Mouse (Mus musculus): ENCODE results near the gene Serpini1. TPM values are rescaled to one million over a fixed set of nuclear protein-coding genes. Genes with fewer than 3 reads are reported as not detected.

Serpini1 gene
- 7.0 and 9.1 TPM in 2 replicates for polyA plus RNA-seq (2014; fragmentation: Nextera tagmentation; extraction: Ambion mirVana)

DNA sequence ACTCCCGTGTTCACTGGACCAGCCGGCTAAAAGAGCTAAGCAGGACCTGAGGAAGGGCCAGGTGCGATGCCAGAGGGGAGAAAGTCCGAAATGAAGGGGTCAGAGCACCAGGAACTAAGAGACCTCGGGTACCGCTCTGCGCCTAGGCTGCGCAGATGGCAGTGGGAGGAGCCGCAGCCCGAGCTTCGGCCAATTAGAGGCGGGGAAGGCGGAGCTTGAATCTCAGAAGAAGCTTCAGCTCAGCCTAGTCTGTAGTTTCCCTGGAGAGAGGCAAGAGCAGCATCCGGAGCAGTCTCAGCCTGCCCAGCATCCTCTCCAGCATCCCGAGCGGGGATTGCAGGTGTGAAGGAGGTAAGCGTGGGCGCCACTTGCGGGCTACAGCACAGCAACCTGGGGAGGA is at the start of gene Serpini1:
Serpini1 (plus strand) TSS at position 256 of the 400 bp plus-strand sequence.
- no peaks in the 10 kb centered on the region for H3K36me3 ChIP-seq (ENCODE audit: control insufficient read depth, insufficient read depth, low read length)
- peak within 1 kb of the TSS; percentile 68 for H3K4me2 ChIP-seq (ENCODE audit: low read depth, low read length)
- peak within 1 kb of the TSS; percentile 79 for H3K4me3 ChIP-seq (ENCODE audit: low read depth, low read length)
- H3K27me3 ChIP-seq (replicated peaks; ENCODE audit: control insufficient read depth, insufficient read depth, low read length) = no peaks in the 10 kb centered on the region
- under 1% methylated on average over 19 of the region's 19 CpGs for WGBS
- ATAC-seq (ENCODE audit: low read depth) (peak; percentile 96), DNase-seq (ENCODE audit: low spot score) (peak; percentile 97)
- peaks cover 10% of the 10 kb centered on the region; the same call in 1 of the 2 replicates for H3K4me1 ChIP-seq (ENCODE audit: control insufficient read depth, insufficient read depth, low read length)
- peak within 1 kb of the TSS; percentile 79 for H3K27ac ChIP-seq (replicated peaks; ENCODE audit: low read depth, low read length)
- H3K9me3 ChIP-seq (ENCODE audit: control insufficient read depth, low read length) = no peaks in the 10 kb centered on the region
- peak within 1 kb of the TSS; percentile 89 for H3K9ac ChIP-seq (ENCODE audit: low read depth, low read length)

DNA sequence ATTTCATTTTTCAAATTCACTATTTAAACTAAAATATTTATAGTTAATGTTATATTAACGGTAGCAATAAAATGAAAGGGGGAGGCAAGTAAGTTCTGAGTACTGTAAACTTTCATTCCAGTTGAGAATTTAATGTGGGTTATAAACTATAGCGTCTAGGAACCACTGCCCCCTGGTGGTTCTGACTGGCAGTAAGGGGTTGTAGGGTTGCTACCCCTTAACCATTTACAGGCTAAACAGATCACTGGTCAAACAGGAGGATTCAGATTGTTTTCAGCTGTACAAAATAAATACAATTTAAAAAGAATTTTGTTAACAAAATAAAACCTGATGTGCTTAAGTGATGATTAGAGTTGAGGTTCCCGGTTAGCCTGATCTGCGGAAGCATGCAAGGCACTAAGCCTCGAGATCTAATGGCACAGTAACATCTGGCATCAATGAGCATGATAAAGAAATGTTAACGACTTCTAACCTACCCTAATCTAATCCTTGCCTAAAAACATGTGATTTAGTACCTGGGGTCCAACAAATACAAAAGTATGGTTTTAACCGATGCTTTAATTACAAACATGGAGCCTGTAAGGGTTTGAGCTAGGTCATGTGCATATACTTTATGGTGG is 39.6 kb upstream of the Serpini1 start:
- Histone ChIP-seq H3K4me3 (ENCODE audit: low read depth, low read length) (no peak overlapping the region), H3K4me2 (ENCODE audit: low read depth, low read length) (no peak overlapping the region), H3K4me1 (ENCODE audit: control insufficient read depth, insufficient read depth, low read length) (no peaks in the 10 kb centered on the region), H3K9ac (ENCODE audit: low read depth, low read length) (no peak overlapping the region), H3K36me3 (ENCODE audit: control insufficient read depth, insufficient read depth, low read length) (peaks cover 31% of the 10 kb centered on the region), H3K9me3 (ENCODE audit: control insufficient read depth, low read length) (no peaks in the 10 kb centered on the region), H3K27ac (replicated peaks; ENCODE audit: low read depth, low read length) (no peak overlapping the region), H3K27me3 (replicated peaks; ENCODE audit: control insufficient read depth, insufficient read depth, low read length) (no peaks in the 10 kb centered on the region)
- DNase-seq (ENCODE audit: low spot score) (peak; percentile 9), ATAC-seq (ENCODE audit: low read depth) (no peak)
- WGBS = 61% methylated on average over 7 of the region's 7 CpGs

DNA sequence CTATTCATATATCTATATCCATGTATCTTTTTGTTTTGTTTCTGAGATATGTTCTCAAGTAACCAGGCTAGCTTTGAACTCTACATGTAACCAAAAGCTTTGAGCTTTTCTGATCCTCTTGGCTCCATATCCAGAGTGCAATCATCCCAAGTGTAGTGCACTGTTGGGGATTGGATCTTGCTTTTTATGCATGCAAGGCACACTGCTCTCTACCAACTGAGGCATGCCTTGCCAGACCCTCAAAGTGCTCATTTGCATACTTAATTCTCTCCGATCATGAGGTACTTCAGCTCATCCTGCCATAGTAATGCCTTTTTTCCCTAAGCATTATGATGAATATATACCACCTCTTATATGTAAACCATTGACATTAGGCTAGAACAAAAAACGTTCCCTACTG is 36.0 kb upstream of the Serpini1 start:
- Histone ChIP-seq H3K9me3 (ENCODE audit: control insufficient read depth, low read length) (no peaks in the 10 kb centered on the region), H3K36me3 (ENCODE audit: control insufficient read depth, insufficient read depth, low read length) (peaks cover 30% of the 10 kb centered on the region), H3K27me3 (replicated peaks; ENCODE audit: control insufficient read depth, insufficient read depth, low read length) (no peaks in the 10 kb centered on the region), H3K27ac (replicated peaks; ENCODE audit: low read depth, low read length) (no peak overlapping the region), H3K4me3 (ENCODE audit: low read depth, low read length) (no peak overlapping the region), H3K4me1 (ENCODE audit: control insufficient read depth, insufficient read depth, low read length) (no peaks in the 10 kb centered on the region), H3K4me2 (ENCODE audit: low read depth, low read length) (no peak overlapping the region), H3K9ac (ENCODE audit: low read depth, low read length) (no peak overlapping the region)
- 85% methylated on average over 2 of the region's 2 CpGs for WGBS
- ATAC-seq (ENCODE audit: low read depth) = no peak
- no peak for DNase-seq (ENCODE audit: low spot score)

DNA sequence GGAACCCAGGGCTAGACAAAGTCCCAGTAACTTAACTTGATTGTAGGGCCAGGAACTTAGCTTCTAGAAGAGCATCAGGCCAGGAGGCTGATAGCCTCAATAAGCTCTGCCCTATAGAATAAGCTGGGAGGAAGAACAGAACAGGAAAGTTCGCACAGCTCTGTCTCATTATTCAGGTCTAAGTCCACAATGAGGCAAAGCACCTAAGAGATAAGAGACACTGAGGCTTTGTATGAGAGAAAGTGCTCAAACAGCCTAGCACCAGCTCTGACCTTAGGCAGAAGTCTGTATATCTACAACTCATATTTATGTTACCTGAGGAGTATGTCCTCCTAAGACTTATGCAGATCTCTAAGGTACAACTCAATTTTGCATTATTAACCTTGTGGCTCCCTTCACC is 34.8 kb upstream of the Serpini1 start:
- 96% methylated on average over 1 of the region's 1 CpGs for WGBS
- no peaks in the 10 kb centered on the region for H3K4me1 ChIP-seq (ENCODE audit: control insufficient read depth, insufficient read depth, low read length)
- no peak for DNase-seq (ENCODE audit: low spot score)
- H3K4me3 ChIP-seq (ENCODE audit: low read depth, low read length) = no peak overlapping the region
- H3K9ac ChIP-seq (ENCODE audit: low read depth, low read length) = no peak overlapping the region
- peaks cover 43% of the 10 kb centered on the region for H3K36me3 ChIP-seq (ENCODE audit: control insufficient read depth, insufficient read depth, low read length)
- H3K27ac ChIP-seq (replicated peaks; ENCODE audit: low read depth, low read length) = no peak overlapping the region
- no peak overlapping the region for H3K4me2 ChIP-seq (ENCODE audit: low read depth, low read length)
- H3K9me3 ChIP-seq (ENCODE audit: control insufficient read depth, low read length) = no peaks in the 10 kb centered on the region
- no peak for ATAC-seq (ENCODE audit: low read depth)
- no peaks in the 10 kb centered on the region for H3K27me3 ChIP-seq (replicated peaks; ENCODE audit: control insufficient read depth, insufficient read depth, low read length)

DNA sequence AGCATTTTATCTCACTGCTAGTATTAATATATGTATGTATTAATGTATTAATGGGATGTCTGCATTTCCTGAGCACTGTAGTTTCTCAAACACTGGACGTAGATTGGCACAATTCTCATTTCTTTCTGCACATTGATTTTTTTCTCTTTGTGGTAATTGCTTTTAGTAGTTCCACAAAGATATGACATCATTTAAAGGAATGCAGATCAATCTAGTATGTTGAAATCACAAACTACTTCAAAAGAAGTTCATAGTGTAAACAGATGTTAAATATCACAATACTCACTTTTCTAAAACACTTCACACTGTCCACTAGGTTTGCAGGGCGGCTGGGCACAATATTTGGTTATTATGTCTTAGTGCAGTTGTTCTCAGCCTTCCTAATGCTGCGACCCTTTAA is 26.3 kb upstream of the Serpini1 start:
- H3K9ac ChIP-seq (ENCODE audit: low read depth, low read length) = no peak overlapping the region
- no peaks in the 10 kb centered on the region for H3K4me1 ChIP-seq (ENCODE audit: control insufficient read depth, insufficient read depth, low read length)
- peaks cover 22% of the 10 kb centered on the region for H3K36me3 ChIP-seq (ENCODE audit: control insufficient read depth, insufficient read depth, low read length)
- H3K27ac ChIP-seq (replicated peaks; ENCODE audit: low read depth, low read length) = no peak overlapping the region
- H3K4me3 ChIP-seq (ENCODE audit: low read depth, low read length) = no peak overlapping the region
- H3K4me2 ChIP-seq (ENCODE audit: low read depth, low read length) = no peak overlapping the region
- no peaks in the 10 kb centered on the region for H3K27me3 ChIP-seq (replicated peaks; ENCODE audit: control insufficient read depth, insufficient read depth, low read length)
- H3K9me3 ChIP-seq (ENCODE audit: control insufficient read depth, low read length) = no peaks in the 10 kb centered on the region
- WGBS = 83% methylated on average over 3 of the region's 3 CpGs
- ATAC-seq (ENCODE audit: low read depth) (no peak), DNase-seq (ENCODE audit: low spot score) (no peak)

DNA sequence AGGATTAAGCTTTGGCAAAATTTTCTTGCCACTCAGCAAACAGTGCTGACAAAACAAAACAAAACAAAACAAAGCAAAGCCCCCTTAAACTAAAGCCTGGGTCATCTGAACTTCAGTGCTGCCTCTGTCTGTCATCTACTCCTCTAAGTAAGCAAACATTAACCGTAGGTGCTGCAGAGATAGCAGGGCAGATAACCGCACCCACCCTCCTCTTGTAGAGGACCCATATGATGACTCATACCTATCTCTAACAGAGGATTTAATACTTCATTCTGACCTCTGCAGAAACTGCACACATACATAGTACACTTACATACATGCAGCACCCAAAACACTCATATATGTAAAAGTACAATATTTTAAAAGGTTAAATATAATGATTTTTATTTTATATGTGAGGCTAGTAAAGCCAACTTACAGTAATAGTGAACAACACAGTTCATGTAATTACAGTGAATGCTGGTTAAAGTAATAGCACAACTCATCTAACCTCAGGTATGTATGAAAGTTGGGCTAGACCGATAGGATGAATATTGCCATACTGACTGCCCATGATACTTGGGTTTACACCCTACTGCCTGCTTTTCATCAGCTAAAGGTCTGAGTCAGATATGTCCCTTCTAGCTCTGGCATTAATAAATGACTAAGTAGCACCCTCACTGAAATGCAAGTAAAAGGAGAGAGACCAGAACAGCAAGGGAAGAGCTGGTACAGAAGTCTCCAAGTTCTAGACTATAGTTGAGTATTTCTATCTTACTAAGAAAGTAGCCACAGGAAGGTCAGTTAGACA is 23.1 kb upstream of the Serpini1 start:
- H3K27ac ChIP-seq (replicated peaks; ENCODE audit: low read depth, low read length) = no peak overlapping the region
- no peaks in the 10 kb centered on the region for H3K4me1 ChIP-seq (ENCODE audit: control insufficient read depth, insufficient read depth, low read length)
- DNase-seq (ENCODE audit: low spot score) (no peak), ATAC-seq (ENCODE audit: low read depth) (no peak)
- H3K27me3 ChIP-seq (replicated peaks; ENCODE audit: control insufficient read depth, insufficient read depth, low read length) = no peaks in the 10 kb centered on the region
- H3K4me2 ChIP-seq (ENCODE audit: low read depth, low read length) = no peak overlapping the region
- no peaks in the 10 kb centered on the region for H3K9me3 ChIP-seq (ENCODE audit: control insufficient read depth, low read length)
- no peak overlapping the region for H3K4me3 ChIP-seq (ENCODE audit: low read depth, low read length)
- no peak overlapping the region for H3K9ac ChIP-seq (ENCODE audit: low read depth, low read length)
- 83% methylated on average over 3 of the region's 3 CpGs for WGBS
- H3K36me3 ChIP-seq (ENCODE audit: control insufficient read depth, insufficient read depth, low read length) = peaks cover 15% of the 10 kb centered on the region

DNA sequence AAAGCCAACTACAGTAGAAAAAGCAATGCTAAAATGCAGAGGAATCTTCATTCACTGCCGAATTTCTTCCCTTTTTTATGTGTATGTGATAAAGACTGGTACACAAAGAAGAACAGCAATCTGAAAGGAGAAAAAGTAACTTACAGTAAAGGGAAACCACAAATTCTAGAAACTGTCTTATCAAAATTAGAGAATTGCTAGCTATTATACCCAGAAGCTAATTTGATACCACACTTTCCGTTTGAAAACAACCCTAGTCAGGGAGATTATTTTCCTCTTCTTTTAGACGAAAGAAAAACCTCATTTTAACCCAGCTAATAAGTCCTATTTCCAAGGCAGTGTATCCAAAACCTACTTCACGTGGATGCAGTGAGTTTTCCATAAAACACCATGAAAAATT is 16.1 kb upstream of the Serpini1 start:
- DNase-seq (ENCODE audit: low spot score) (no peak), ATAC-seq (ENCODE audit: low read depth) (no peak)
- WGBS = 79% methylated on average over 4 of the region's 4 CpGs
- Histone ChIP-seq H3K4me1 (ENCODE audit: control insufficient read depth, insufficient read depth, low read length) (no peaks in the 10 kb centered on the region), H3K4me3 (ENCODE audit: low read depth, low read length) (no peak overlapping the region), H3K9me3 (ENCODE audit: control insufficient read depth, low read length) (no peaks in the 10 kb centered on the region), H3K36me3 (ENCODE audit: control insufficient read depth, insufficient read depth, low read length) (peaks cover 23% of the 10 kb centered on the region), H3K9ac (ENCODE audit: low read depth, low read length) (no peak overlapping the region), H3K27me3 (replicated peaks; ENCODE audit: control insufficient read depth, insufficient read depth, low read length) (no peaks in the 10 kb centered on the region), H3K4me2 (ENCODE audit: low read depth, low read length) (no peak overlapping the region), H3K27ac (replicated peaks; ENCODE audit: low read depth, low read length) (no peak overlapping the region)

DNA sequence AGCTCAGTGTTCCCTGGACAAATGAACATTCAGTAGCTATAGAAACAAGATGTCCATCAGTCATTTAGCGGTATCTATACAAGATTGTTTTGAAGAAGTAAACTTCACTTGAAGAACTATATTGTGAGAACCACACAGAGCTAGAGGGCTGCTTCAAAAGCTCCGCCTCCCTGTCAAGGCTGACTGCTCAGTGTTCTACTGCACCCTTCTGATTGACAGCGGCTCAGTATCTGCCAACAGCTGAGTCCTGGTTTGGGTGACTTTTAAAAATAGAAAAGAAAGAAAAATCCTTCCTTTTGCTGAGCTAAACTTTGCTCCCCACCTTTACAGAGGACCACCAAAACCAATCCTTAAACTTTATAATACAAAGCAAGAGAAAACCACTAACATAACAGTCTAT is 14.5 kb upstream of the Serpini1 start:
- Histone ChIP-seq H3K4me1 (ENCODE audit: control insufficient read depth, insufficient read depth, low read length) (no peaks in the 10 kb centered on the region), H3K27me3 (replicated peaks; ENCODE audit: control insufficient read depth, insufficient read depth, low read length) (no peaks in the 10 kb centered on the region), H3K9me3 (ENCODE audit: control insufficient read depth, low read length) (no peaks in the 10 kb centered on the region), H3K4me2 (ENCODE audit: low read depth, low read length) (no peak overlapping the region), H3K4me3 (ENCODE audit: low read depth, low read length) (no peak overlapping the region), H3K36me3 (ENCODE audit: control insufficient read depth, insufficient read depth, low read length) (peaks cover 15% of the 10 kb centered on the region; the same call in 1 of the 2 replicates), H3K27ac (replicated peaks; ENCODE audit: low read depth, low read length) (no peak overlapping the region), H3K9ac (ENCODE audit: low read depth, low read length) (no peak overlapping the region)
- ATAC-seq (ENCODE audit: low read depth) (no peak), DNase-seq (ENCODE audit: low spot score) (peak; percentile 2)
- WGBS = 84% methylated on average over 3 of the region's 3 CpGs
